In the genomic region with DNA sequence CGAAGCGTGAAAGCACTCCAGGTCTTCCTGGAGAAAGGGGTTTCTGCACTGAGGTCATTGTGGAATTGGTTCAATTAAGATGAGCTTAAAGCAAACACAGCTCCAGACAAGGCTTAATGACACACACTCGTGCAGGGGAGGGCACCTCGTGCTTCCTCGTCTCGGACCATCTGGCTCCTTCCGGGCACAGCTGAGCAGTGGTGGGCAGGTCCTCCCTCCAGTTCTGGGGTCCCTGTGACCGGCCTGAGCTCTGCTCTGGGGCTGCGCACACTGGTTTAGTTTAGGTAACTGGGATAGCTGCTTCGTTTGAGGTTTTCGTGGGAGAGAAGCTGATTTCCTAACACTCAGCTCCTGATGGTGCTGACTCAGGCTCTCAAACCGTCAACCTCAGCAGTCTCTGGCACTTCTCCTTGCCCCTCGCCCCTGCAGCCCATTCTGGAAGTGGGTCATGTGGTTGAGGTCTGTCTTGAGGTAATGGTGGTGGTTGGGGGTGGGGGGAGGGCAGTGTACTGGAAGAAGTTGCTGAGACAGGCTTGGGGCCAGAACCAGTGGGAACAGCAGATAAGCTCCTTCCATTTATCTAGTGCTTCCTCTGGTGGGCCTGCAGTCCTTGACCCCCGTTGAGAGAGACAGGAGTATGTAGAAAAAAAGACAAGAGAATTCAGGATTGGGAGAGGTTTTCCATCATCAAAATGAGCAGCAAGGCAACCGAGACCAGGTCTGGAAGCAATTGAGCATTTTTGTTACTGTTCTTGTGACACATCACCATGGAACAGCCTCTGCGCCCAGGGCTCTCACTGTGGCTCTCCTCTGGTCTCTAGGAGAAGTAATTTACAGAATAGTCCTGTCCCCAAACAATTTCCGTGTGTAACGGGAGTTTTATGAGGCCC, we compare ENCODE assay signal across 7 mouse cellular contexts. TPM values are rescaled to one million over a fixed set of nuclear protein-coding genes. Genes with fewer than 3 reads are reported as not detected.
A peak's percentile ranks its signal among the peaks of the same experiment; 100 is the strongest.
DNase-seq lines count a peak whose midpoint lies in the region; ATAC-seq and TF ChIP-seq lines count a peak whose summit lies in the region.

No protein-coding gene starts in this region.

- no peak for DNase-seq in lung, postnatal 10 days
- DNase-seq in c-Kit-positive CD71-positive TER-119-positive erythroid progenitor cells, embryonic 14.5 days (ENCODE audit: low spot score): peak; percentile 6
- DNase-seq in limb, embryonic 14.5 days (ENCODE audit: low spot score): peak; percentile 65
- peak; percentile 23 to 68 for DNase-seq in spleen, postnatal 4 days (ENCODE audit: low spot score in 2 of 2)
- DNase-seq in urinary bladder, adult 18-20 months (ENCODE audit: low spot score in 2 of 2): no peak

- TF ChIP-seq POLR2A in limb, embryonic 14.5 days (IDR thresholded peaks at IDR 0.05; ENCODE audit: borderline replicate concordance, extremely low read depth, insufficient read depth, insufficient read length): no peak

- WGBS in lung, embryonic 15.5 days: 36% methylated on average over 18 of the region's 18 CpGs
- 56% methylated on average over 18 of the region's 18 CpGs for WGBS in hindbrain, embryonic 12.5 days
- WGBS in limb, embryonic 14.5 days: 16% methylated on average over 18 of the region's 18 CpGs

- peaks cover 35% of the 10 kb centered on the region for H3K4me1 ChIP-seq in lung, embryonic 15.5 days
- peaks cover 9% of the 10 kb centered on the region for H3K4me1 ChIP-seq in hindbrain, embryonic 12.5 days
- peaks cover 34% of the 10 kb centered on the region for H3K4me1 ChIP-seq in limb, embryonic 14.5 days (ENCODE audit: control insufficient read depth, insufficient read depth, low read length)

- H3K27ac ChIP-seq in lung, embryonic 15.5 days: peak overlapping the region; percentile 57
- H3K27ac ChIP-seq in hindbrain, embryonic 12.5 days: 0 out of 2 replicates have a peak overlapping the region, but pooled peaks have one; percentile 7
- peak overlapping the region; percentile 1 for H3K27ac ChIP-seq in limb, embryonic 14.5 days (replicated peaks; ENCODE audit: low read depth, low read length)

- no peaks in the 10 kb centered on the region for H3K27me3 ChIP-seq in lung, embryonic 15.5 days
- no peaks in the 10 kb centered on the region for H3K27me3 ChIP-seq in hindbrain, embryonic 12.5 days
- H3K27me3 ChIP-seq in limb, embryonic 14.5 days (ENCODE audit: control insufficient read depth, insufficient read depth, low read length): no peaks in the 10 kb centered on the region

- no peak overlapping the region for H3K9ac ChIP-seq in lung, embryonic 15.5 days
- no peak overlapping the region for H3K9ac ChIP-seq in hindbrain, embryonic 12.5 days
- H3K9ac ChIP-seq in limb, embryonic 14.5 days (ENCODE audit: low read depth, low read length, severe bottlenecking): no peak overlapping the region

- H3K36me3 ChIP-seq in lung, embryonic 15.5 days: peaks cover 8% of the 10 kb centered on the region; the same call in 1 of the 2 replicates
- no peaks in the 10 kb centered on the region for H3K36me3 ChIP-seq in hindbrain, embryonic 12.5 days
- peaks cover 8% of the 10 kb centered on the region for H3K36me3 ChIP-seq in limb, embryonic 14.5 days (ENCODE audit: control insufficient read depth, insufficient read depth, low read length)

- 0 out of 2 replicates have a peak, but pooled peaks have one; percentile 13 for ATAC-seq in lung, embryonic 15.5 days (ENCODE audit: borderline replicate concordance, extremely low read depth, low FRiP score, low TSS enrichment)
- no peak for ATAC-seq in hindbrain, embryonic 12.5 days (ENCODE audit: low FRiP score)
- peak; percentile 69; the same call in 1 of the 2 replicates for ATAC-seq in limb, embryonic 14.5 days (ENCODE audit: low FRiP score, low read depth)

- no peak overlapping the region for H3K4me3 ChIP-seq in lung, embryonic 15.5 days
- no peak overlapping the region for H3K4me3 ChIP-seq in hindbrain, embryonic 12.5 days
- H3K4me3 ChIP-seq in limb, embryonic 14.5 days (replicated peaks; ENCODE audit: low read length): no peak overlapping the region

- H3K9me3 ChIP-seq in lung, embryonic 15.5 days: no peaks in the 10 kb centered on the region
- no peaks in the 10 kb centered on the region for H3K9me3 ChIP-seq in hindbrain, embryonic 12.5 days (replicated peaks)
- no peaks in the 10 kb centered on the region for H3K9me3 ChIP-seq in limb, embryonic 14.5 days (ENCODE audit: control insufficient read depth, low read length)

- H3K4me2 ChIP-seq in lung, embryonic 15.5 days: no peak overlapping the region
- no peak overlapping the region for H3K4me2 ChIP-seq in hindbrain, embryonic 12.5 days (replicated peaks)
- H3K4me2 ChIP-seq in limb, embryonic 14.5 days (replicated peaks; ENCODE audit: low read depth, low read length, severe bottlenecking): no peak overlapping the region

RNA-seq across cellular contexts. Expression of a gene that starts 44.5 kb away (rescaled TPM):
- polyA plus RNA-seq in lung, embryonic 15.5 days (2015; fragmentation: Nextera tagmentation; extraction: Ambion mirVana): 56.0 and 58.9 TPM in 2 replicates
- 38.2 and 39.4 TPM in 2 replicates for polyA plus RNA-seq in hindbrain, embryonic 12.5 days (2016; fragmentation: Nextera tagmentation; extraction: Ambion mirVana)
- polyA plus RNA-seq in limb, embryonic 14.5 days (2012; rRNA removed): 25.8 and 31.7 TPM in 2 replicates
- polyA plus RNA-seq in limb, embryonic 14.5 days (2014; fragmentation: Nextera tagmentation; extraction: Ambion mirVana): 50.6 and 52.6 TPM in 2 replicates

Comparison
In these comparisons a context has a peak if more than half of its experiments do, and no peak if none do; other contexts are left out.
1. H3K27ac ChIP-seq: peak in every context shown above with its lines; median percentile 57 in lung, embryonic 15.5 days; 7 in hindbrain, embryonic 12.5 days; 1 in limb, embryonic 14.5 days.
2. DNase-seq: peak in c-Kit-positive CD71-positive TER-119-positive erythroid progenitor cells, embryonic 14.5 days (single experiment), limb, embryonic 14.5 days (single experiment) and spleen, postnatal 4 days (2 of 2); none in lung, postnatal 10 days (single experiment) and urinary bladder, adult 18-20 months (0 of 2).